Mouse (Mus musculus) gastrocnemius, adult 8-10 months (tissue): ENCODE measurements around the gene Cdk5rap2. TPM values are rescaled to one million over a fixed set of nuclear protein-coding genes. Genes with fewer than 3 reads are reported as not detected.
A peak's percentile ranks its signal among the peaks of the same experiment; 100 is the strongest.

ENCODE experiments used
- DNase-seq, 2 experiments: peaks; one replicate each; pipeline ENCODE4 v3.0.0; 2022; ENCODE audit warnings: low spot score in 2 of 2
- total RNA-seq, 4 experiments: library from RNA; stranded (reverse); gene quantifications; 2 replicates each; pipeline ENCODE4 v1.2.4; 2022

Cdk5rap2 gene
- total RNA-seq, 4 experiments from 2014 or later, result 7.0 to 8.9 (median 7.8) TPM

DNA sequence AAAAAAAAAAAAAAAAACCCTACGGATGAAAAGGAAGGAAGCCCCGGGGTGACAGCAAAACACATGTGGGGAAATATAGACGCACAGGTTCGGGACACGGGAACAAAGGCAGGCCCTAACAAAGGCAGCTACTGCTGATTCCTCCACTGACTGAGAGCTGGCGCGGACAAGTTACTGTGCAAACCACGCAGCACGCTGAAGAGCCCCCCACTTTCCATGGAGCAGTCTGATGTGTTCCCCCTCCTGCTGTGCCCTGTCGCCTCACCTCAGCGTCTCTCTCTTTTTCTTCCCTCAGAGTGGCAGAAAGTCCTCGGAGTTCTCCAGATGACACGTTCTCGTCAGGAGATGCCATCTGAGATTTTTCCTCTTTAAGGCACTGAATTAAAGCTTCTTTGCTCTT is 55.8 kb downstream of the Cdk5rap2 start:
- no peak for DNase-seq

DNA sequence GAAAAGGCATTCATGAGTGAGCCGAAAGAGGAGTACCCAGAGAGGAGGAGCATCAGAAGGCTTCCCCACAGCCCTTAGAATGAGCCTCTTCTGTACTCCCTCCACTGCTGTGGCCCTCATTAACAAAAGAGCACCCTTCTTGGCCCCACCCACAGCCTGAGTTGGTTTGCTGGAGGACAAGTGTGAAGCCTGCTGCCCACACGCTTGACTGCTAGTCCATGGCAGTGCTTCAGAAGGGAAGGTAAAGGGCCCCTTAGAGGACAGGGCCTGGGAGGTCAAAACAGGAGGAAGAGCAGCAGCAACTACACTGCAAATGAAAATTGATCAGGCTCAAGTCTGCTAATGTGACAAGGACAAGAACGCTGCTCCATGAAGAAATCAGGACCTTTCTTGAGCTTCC is 56.6 kb downstream of the Cdk5rap2 start:
- no peak for DNase-seq

GRCm38 (mm10) chr4:70335444-70336144 is 74.6 kb downstream of the Cdk5rap2 start:
- DNase-seq, result no peak

- no peak for DNase-seq
Measured at GRCm38 (mm10) chr4:70334995-70335394, 75.2 kb downstream of the Cdk5rap2 start.

DNA sequence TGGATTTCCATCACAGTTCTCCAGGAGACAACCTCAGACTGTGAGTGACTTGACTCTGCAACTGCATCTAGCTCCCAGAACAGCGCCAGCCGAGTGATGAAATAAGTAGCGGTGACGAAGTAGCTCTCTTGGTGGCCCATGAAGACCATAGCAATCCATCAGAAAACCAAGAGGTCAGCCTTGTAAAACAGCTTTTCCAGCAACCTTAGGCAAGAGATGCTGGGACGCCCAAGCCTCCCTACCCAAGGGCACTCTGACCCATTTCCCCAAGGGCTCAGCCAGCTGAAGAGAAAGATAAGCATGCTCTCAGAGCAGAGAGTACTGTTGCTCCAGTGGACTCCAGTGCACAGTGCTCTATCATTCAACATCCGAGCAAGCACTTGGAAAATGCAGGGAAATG is 77.3 kb downstream of the Cdk5rap2 start:
- no peak for DNase-seq

DNA sequence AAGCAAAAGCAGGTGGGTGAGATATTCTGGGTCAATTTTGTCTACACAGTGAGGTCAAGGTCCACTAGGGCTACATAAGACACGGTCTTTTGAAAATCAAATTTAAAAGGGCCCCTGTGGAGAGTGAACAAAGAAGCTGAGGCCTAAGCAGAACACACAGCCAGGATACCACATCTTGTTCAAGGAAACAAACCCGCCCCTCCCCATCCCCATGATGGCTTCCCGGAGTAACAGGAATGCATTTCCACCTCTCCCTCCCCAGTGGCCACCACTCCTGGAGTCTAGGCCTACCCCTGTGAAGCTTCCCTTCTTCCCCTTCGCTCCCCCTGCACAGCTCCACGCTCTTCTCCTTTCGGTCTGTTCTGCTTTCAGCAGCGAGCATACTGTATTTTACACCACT is 77.7 kb downstream of the Cdk5rap2 start:
- DNase-seq, result no peak

DNA sequence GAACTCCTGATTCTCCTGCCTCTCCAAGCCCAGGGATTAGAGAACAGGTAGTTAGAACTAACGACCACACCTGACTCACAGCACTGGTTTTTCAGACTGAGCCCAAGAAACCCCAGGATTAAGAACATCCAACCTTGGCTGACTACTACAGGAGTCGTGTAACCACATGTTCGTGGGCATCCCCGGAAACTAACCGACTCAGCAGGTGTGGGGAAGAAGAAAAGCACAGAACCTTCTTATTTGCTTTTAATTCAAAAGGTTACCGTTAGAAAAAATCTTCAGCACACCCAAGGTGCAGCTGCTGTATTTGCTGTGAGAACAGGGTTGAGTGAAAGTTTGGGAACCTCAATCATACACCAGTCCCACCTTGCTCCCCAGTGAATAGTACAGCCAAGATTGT is 79.1 kb downstream of the Cdk5rap2 start:
- no peak for DNase-seq

GRCm38 (mm10) chr4:70328033-70328432 is 82.2 kb downstream of the Cdk5rap2 start:
- no peak for DNase-seq

DNA sequence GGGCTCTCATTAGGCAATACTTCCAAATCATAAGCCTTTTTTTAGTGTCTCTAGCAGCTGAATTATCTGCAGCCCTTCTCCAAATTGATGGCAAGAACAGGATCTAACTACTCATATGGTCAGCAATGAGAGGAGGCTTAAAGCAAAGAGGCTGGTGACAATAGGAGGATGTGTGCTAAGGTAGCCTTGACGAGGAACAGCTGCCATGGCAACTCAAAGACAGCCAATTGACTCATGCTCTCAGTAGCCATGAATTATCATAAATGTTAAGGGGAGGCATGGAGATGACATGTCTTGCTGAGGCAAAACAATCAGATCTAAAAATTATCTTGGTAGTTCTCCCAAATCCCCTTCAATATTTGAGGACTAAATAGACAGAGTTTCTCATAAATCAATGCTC is 82.8 kb downstream of the Cdk5rap2 start:
- no peak for DNase-seq

GRCm38 (mm10) chr4:70321586-70321985 is 88.7 kb downstream of the Cdk5rap2 start:
- DNase-seq, result no peak

GRCm38 (mm10) chr4:70312170-70312569 is 98.1 kb downstream of the Cdk5rap2 start:
- no peak for DNase-seq

DNA sequence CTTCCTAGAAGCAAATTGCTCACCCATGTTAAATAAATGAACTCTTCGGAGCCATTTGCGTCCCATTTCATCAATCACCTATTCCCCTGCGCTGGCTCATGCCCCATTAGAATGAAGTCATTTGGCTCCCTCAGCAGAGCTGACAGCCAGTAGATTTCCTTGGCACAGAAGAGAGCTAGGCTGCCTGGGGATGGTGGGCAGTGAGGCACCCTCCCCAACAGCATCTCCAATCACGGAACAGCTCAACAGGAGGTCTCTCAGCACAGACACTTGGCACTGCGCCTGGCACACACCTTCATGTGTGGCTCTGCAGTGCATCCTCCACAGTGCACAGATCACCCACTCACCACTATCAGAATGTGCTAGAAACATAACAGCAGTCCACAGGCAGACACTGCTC is 98.7 kb downstream of the Cdk5rap2 start:
- DNase-seq, result no peak

- peak; percentile 42 to 48 for DNase-seq
Measured at GRCm38 (mm10) chr4:70307230-70307629, 103.0 kb downstream of the Cdk5rap2 start.

DNA sequence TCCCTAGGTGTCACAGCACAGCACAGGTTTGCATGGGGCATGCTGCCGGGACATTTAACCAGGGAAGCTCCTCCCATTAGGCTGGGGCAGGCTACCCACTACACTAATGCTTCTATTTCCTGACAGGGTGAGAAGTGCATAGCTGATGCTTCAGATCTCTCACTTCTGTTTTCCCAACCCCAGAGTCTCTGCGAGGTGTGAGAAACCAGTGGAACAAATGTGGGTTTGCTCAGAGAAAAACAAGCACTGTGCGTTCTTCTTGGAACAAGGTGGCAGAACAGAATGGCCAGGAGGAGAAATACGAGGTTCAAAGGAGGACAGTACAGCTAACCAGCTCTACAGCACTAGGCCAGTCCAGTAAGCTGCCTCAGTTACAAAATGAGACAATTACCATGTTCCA is 106.4 kb downstream of the Cdk5rap2 start:
- no peak for DNase-seq

DNA sequence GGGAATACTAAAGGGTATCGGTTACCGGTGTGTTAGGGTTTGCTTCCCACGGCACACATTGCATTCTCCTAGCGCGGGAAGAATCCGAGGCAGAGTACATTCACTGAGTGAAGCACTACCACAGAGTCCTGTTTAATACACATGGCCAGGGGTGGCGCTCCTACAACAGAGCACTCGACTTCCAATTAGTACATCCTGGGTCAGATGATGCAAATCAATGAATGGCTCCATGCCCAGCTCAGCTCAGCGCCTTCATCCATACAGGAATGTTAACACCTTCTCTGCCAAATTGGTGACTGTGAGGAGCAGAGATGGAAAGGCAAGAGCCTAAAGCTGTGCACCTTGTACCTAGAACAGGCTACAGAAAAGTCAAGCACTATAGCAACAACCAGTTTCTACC is 109.1 kb downstream of the Cdk5rap2 start:
- no peak for DNase-seq

DNA sequence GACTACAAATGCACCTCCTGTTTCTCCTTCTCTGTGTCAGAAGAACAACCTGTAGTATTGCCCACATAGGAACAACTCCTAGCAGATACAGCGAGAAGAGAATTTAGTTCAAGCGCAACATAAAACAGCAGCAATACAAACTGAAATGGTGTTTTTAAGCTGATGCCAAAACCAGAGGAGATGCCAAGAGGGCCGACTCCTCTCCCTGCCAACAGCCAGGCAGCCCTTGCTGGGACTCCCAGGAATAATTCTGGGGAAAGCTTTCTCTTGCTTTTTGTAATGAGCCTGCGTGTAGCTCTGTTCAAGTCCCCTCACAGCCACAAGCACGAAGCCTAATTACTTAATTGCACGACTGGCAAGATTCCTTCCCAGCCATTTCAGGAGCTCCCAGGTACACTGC is 120.9 kb downstream of the Cdk5rap2 start:
- no peak for DNase-seq

DNA sequence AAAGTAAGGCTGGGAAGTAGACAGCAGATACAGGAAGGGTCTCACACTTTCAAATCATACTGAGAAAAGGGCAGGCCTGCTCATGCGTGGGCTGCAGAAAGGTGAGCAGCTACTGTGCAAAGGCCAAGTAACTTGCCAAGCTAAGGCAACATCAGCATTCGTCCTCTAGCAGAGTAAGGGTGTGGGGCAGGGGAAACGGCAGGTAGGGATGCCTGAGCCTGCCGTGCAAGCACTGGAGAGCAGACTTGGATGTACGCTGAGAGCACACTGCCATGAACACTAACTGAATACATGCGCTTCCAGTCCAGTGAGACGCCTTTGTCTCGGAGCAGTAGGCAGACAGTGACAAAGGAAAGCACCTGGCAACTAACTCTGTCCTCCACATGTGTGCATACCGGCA is 127.1 kb downstream of the Cdk5rap2 start:
- DNase-seq, result no peak

DNA sequence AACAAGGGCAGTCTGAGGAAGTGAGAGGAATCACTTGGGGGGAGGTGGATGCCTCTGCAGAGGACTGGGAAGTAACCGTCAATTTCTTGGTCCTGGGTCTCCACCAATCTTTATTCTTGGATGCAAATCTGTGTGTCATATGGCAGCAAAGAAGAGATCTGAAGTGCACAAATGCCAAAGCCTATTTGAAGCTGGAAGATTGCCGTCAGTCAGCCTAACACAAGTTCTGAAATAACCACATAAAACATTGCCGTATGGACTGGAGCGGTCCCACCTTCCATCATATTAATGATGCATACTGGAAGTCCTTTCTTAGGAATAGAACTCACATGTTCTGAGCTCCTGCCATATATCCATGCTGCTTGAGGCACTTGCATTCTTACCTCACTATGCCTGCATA is 131.4 kb downstream of the Cdk5rap2 start:
- DNase-seq, result no peak

DNA sequence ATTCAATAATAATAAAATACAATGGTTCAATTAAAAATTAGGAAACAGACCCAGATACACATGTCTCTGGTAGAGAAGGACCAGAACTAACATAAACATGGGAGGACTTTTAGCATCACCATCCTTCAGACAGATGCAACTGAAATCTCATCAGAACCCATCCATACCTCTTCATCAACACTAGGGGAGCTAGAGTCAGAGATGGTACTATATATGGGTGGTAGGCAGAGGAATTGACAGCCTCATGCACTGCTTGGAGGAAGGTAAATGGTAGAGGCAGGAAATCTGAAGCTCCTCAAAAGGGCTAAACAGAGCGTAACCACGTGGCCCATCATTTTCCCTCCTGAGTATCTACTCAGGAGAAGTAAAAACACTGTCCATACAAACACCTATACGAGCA is 132.2 kb downstream of the Cdk5rap2 start:
- no peak for DNase-seq

GRCm38 (mm10) chr4:70272943-70273342 is 137.3 kb downstream of the Cdk5rap2 start:
- no peak for DNase-seq

DNA sequence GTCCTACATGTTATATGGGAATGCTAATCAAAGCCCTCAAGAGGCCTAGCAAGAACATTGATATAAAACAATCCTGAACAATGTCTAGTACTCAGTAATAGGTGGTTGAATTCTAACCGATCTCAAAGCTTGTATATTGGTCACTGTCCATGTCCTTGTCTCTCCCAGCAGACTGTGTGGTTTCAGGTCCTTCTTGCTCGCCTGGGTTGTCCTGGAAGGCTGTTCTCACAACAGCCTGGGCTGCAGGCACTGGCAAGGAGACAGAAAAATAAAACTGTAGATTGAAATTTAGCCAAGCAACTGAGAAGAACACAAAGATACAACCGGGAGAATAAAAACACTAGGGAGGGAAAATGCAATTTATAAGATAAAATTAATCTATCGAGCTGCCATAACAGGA is 137.7 kb downstream of the Cdk5rap2 start:
- no peak for DNase-seq

DNA sequence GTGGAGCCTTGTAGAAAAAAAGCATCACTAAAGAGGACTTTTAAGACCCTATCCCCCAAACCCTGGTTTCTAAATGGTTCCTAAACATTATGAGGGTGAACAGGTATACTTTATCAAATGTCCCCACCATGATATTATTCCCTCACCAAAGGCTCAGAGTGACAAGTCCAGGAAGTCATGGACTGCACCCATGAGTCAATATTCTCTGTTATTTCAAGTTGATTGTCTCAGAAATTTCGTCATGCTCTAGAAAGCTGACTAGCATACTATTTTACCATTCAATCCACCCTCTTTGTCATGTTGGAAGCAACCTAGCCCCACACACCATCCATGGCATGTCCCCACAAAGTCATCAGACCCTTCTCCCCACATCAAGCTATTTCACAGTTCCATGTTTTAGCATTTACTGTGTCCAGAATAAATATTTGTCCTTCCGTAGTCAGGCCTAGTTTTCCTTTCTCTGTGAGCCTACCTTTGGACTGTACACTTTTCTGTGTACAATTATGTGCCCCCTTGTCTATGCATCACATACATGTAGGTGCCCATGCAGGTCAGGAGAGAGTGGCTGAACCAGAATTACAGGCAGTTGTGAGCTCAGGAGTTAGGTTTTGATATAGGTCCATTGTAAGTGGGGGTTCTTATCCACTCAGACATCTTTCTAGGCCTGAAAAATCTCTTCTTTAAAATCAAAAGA is 142.9 kb downstream of the Cdk5rap2 start:
- no peak for DNase-seq

GRCm38 (mm10) chr4:70265248-70265647 is 145.0 kb downstream of the Cdk5rap2 start:
- no peak for DNase-seq
